Mouse (Mus musculus): ENCODE measurements around the gene Shisa2.

The Shisa2 gene

GRCm38 (mm10) chr14:59648611-59649010, 23.5 kb downstream of the Shisa2 start:
- TF ChIP-seq GATA4 (IDR thresholded peaks at IDR 0.05; ENCODE audit: insufficient replicate concordance, low read length): no peak

- TF ChIP-seq GATA4 (IDR thresholded peaks at IDR 0.05; ENCODE audit: insufficient replicate concordance, low read length): no peak
Measured at GRCm38 (mm10) chr14:59649337-59649736, 24.2 kb downstream of the Shisa2 start.

- TF ChIP-seq GATA4 (IDR thresholded peaks at IDR 0.05; ENCODE audit: insufficient replicate concordance, low read length): no peak
Measured at GRCm38 (mm10) chr14:59656591-59656990, 31.5 kb downstream of the Shisa2 start.

- TF ChIP-seq GATA4 (IDR thresholded peaks at IDR 0.05; ENCODE audit: insufficient replicate concordance, low read length): no peak
Measured at GRCm38 (mm10) chr14:59657098-59657497, 32.0 kb downstream of the Shisa2 start.

GRCm38 (mm10) chr14:59672893-59673515, 47.9 kb downstream of the Shisa2 start:
- TF ChIP-seq GATA4 (IDR thresholded peaks at IDR 0.05; ENCODE audit: insufficient replicate concordance, low read length): no peak

- TF ChIP-seq GATA4 (IDR thresholded peaks at IDR 0.05; ENCODE audit: insufficient replicate concordance, low read length): no peak
Measured at GRCm38 (mm10) chr14:59674556-59674955, 49.4 kb downstream of the Shisa2 start.

- TF ChIP-seq GATA4 (IDR thresholded peaks at IDR 0.05; ENCODE audit: insufficient replicate concordance, low read length): no peak
Measured at GRCm38 (mm10) chr14:59675330-59675729, 50.2 kb downstream of the Shisa2 start.

GRCm38 (mm10) chr14:59677598-59678003, 52.5 kb downstream of the Shisa2 start:
- no peak for TF ChIP-seq GATA4 (IDR thresholded peaks at IDR 0.05; ENCODE audit: insufficient replicate concordance, low read length)
